Mouse (Mus musculus) layer of hippocampus, adult 2 months (tissue): ENCODE data around the gene Diaph3. TPM values are rescaled to one million over a fixed set of nuclear protein-coding genes. Genes with fewer than 3 reads are reported as not detected.

ENCODE experiments used
- DNase-seq, 2 experiments: peaks; one replicate each; pipeline ENCODE4 v3.0.0; 2022; ENCODE audit warnings: low spot score in 2 of 2
- H3K27ac ChIP-seq: fragments of 200-600 bp; 2 replicates; pipeline ENCODE4 v1.8.1; 2022
- H3K4me3 ChIP-seq: fragments of 200-600 bp; 2 replicates; pipeline ENCODE4 v1.8.1; 2022; ENCODE audit warnings: mild to moderate bottlenecking
- CTCF ChIP-seq: fragments of 200-600 bp; conservative IDR thresholded peaks from 2 replicates; pipeline ENCODE4 v1.8.1; 2022; ENCODE audit warnings: antibody characterized with exemption, mild to moderate bottlenecking, moderate library complexity
- total RNA-seq, 2 experiments: library from RNA; stranded (reverse); gene quantifications; 2 replicates each; pipeline ENCODE4 v1.2.3; 2021

Diaph3 gene
- total RNA-seq, 2 experiments from 2014 or later: 4.4 to 4.6 TPM

- no peak overlapping the region for H3K27ac ChIP-seq
- peak; percentile 64 to 73 for DNase-seq
- TF ChIP-seq CTCF: peak; percentile 85
- H3K4me3 ChIP-seq: peak overlapping the region; percentile 29; the same call in 1 of the 2 replicates
Measured at GRCm38 (mm10) chr14:86781553-86782273, 359.3 kb downstream of the Diaph3 start.

- Histone ChIP-seq H3K27ac (no peak overlapping the region), H3K4me3 (no peak overlapping the region)
- peak; percentile 50 to 53 for DNase-seq
- no peak for TF ChIP-seq CTCF
Measured at GRCm38 (mm10) chr14:86773311-86773710, 367.7 kb downstream of the Diaph3 start.

GRCm38 (mm10) chr14:86772176-86773150 is 368.6 kb downstream of the Diaph3 start:
- TF ChIP-seq CTCF: no peak
- Histone ChIP-seq H3K4me3 (no peak overlapping the region), H3K27ac (no peak overlapping the region)
- no peak for DNase-seq

GRCm38 (mm10) chr14:86764286-86764685 is 376.7 kb downstream of the Diaph3 start:
- no peak overlapping the region for H3K4me3 ChIP-seq

GRCm38 (mm10) chr14:86757604-86758520 is 383.2 kb downstream of the Diaph3 start:
- Histone ChIP-seq H3K4me3 (no peak overlapping the region), H3K27ac (no peak overlapping the region)
- DNase-seq: no peak
- no peak for TF ChIP-seq CTCF

More at GRCm38 (mm10) chr14:86764286-86764685, 376.7 kb downstream of the Diaph3 start:
- no peak overlapping the region for H3K27ac ChIP-seq
- no peak for DNase-seq
- no peak for TF ChIP-seq CTCF

GRCm38 (mm10) chr14:86757132-86757531 is 383.9 kb downstream of the Diaph3 start:
- TF ChIP-seq CTCF: no peak
- no peak for DNase-seq
- H3K4me3 ChIP-seq: no peak overlapping the region
- no peak overlapping the region for H3K27ac ChIP-seq

- DNase-seq: no peak
- no peak overlapping the region for H3K4me3 ChIP-seq
- peak overlapping the region; percentile 95 for H3K27ac ChIP-seq
- TF ChIP-seq CTCF: no peak
Measured at GRCm38 (mm10) chr14:86750351-86750750, 390.7 kb downstream of the Diaph3 start.

- Histone ChIP-seq H3K4me3 (peak overlapping the region; percentile 42), H3K27ac (peak overlapping the region; percentile 95)
- no peak for DNase-seq
- TF ChIP-seq CTCF: no peak
Measured at GRCm38 (mm10) chr14:86749425-86749824, 391.6 kb downstream of the Diaph3 start.

GRCm38 (mm10) chr14:86748876-86749275 is 392.2 kb downstream of the Diaph3 start:
- Histone ChIP-seq H3K4me3 (peak overlapping the region; percentile 42), H3K27ac (peak overlapping the region; percentile 95)
- DNase-seq: peak; percentile 80 to 95
- peak; percentile 28 for TF ChIP-seq CTCF

- no peak overlapping the region for H3K4me3 ChIP-seq
- DNase-seq: no peak
- TF ChIP-seq CTCF: no peak
- no peak overlapping the region for H3K27ac ChIP-seq
Measured at GRCm38 (mm10) chr14:86744523-86744922, 396.5 kb downstream of the Diaph3 start.

GRCm38 (mm10) chr14:86741855-86742531 is 399.0 kb downstream of the Diaph3 start:
- Histone ChIP-seq H3K27ac (peak overlapping the region; percentile 37; the same call in 1 of the 2 replicates), H3K4me3 (no peak overlapping the region)
- no peak for TF ChIP-seq CTCF
- DNase-seq: no peak

GRCm38 (mm10) chr14:86738916-86739315 is 402.1 kb downstream of the Diaph3 start:
- no peak for TF ChIP-seq CTCF
- Histone ChIP-seq H3K4me3 (no peak overlapping the region), H3K27ac (no peak overlapping the region)
- DNase-seq: no peak
